Mouse (Mus musculus) spleen, adult 2 months (tissue): ENCODE results near the gene Eif3f. TPM values are rescaled to one million over a fixed set of nuclear protein-coding genes. Genes with fewer than 3 reads are reported as not detected.
A peak's percentile ranks its signal among the peaks of the same experiment; 100 is the strongest.

Experiments used
- DNase-seq, 2 experiments: peaks; one replicate each; pipeline versions ENCODE4 v3.0.0 to v3.0.0-alpha.2; 2012 to 2021; ENCODE audit warnings: low spot score in 2 of 2, low read depth in 1 of 2
- H3K27ac ChIP-seq: fragments of 200-500 bp; 2 replicates; pipeline ENCODE4 v1.5.1; 2012; ENCODE audit warnings: low read length, inconsistent platforms; ENCODE audit not compliant: insufficient read depth
- H3K27me3 ChIP-seq: fragments of 200-500 bp; 2 replicates; pipeline ENCODE4 v1.6.1; 2012; ENCODE audit warnings: mild to moderate bottlenecking, moderate library complexity, low read length, inconsistent platforms; ENCODE audit not compliant: control insufficient read depth, insufficient read depth
- H3K36me3 ChIP-seq: fragments of 200-500 bp; 2 replicates; pipeline ENCODE4 v1.6.1; 2012; ENCODE audit warnings: mild to moderate bottlenecking, low read length, inconsistent platforms; ENCODE audit not compliant: control insufficient read depth, insufficient read depth
- H3K4me1 ChIP-seq: fragments of 200-500 bp; 2 replicates; pipeline ENCODE4 v1.6.1; 2011; ENCODE audit warnings: inconsistent platforms; ENCODE audit not compliant: control insufficient read depth, insufficient read depth, insufficient read length
- H3K4me3 ChIP-seq: fragments of 200-500 bp; 2 replicates; pipeline ENCODE4 v1.5.1; 2011; ENCODE audit warnings: mild to moderate bottlenecking, inconsistent platforms; ENCODE audit not compliant: insufficient read depth, insufficient read length; ENCODE audit errors: extremely low read depth
- CTCF ChIP-seq: fragments of 200-500 bp; IDR thresholded peaks from 2 replicates; pipeline ENCODE4 v1.5.1; 2011; ENCODE audit warnings: mild to moderate bottlenecking, inconsistent platforms; ENCODE audit not compliant: insufficient read depth, insufficient read length, insufficient replicate concordance; ENCODE audit errors: extremely low read depth
- POLR2A ChIP-seq: fragments of 200-500 bp; IDR thresholded peaks from 2 replicates; pipeline ENCODE4 v1.6.1; 2011; ENCODE audit warnings: low read depth, low read length, inconsistent platforms
- WGBS: fragments of 180-500 bp; shearing (Covaris S2); methylation state at CpG from one replicate; pipeline ENCODE4 v1.1.7; 2018; 5-methylcytosine and 5-hydroxymethylcytosine counted together
- polyA plus RNA-seq: library from polyadenylated mRNA; depleted of rRNA; stranded (reverse); fragments of >200 nt; gene quantifications from 2 replicates; pipeline ENCODE4 v1.2.3, GENCODE M21; 2012; rRNA removed

The Eif3f gene
- polyA plus RNA-seq, result 142 and 206 TPM in 2 replicates

- H3K27ac ChIP-seq, result peak within 1 kb of the TSS; percentile 84
- TF ChIP-seq CTCF (peak; percentile 76; the same call in 1 of the 2 replicates), POLR2A (peak; percentile 56)
- no peaks in the 10 kb centered on the region for H3K27me3 ChIP-seq
- H3K36me3 ChIP-seq, result peaks cover 16% of the 10 kb centered on the region
- peak; percentile 91 to 99 for DNase-seq
- peak within 1 kb of the TSS; percentile 99 for H3K4me3 ChIP-seq
- H3K4me1 ChIP-seq, result peaks cover 10% of the 10 kb centered on the region; the same call in 1 of the 2 replicates
- 2% methylated on average over 50 of the region's 50 CpGs for WGBS
Measured at GRCm38 (mm10) chr7:108933794-108934731, at the start of gene Eif3f. Eif3f (plus strand) TSS chr7:108934417.

- WGBS, result 73% methylated on average over 4 of the region's 4 CpGs
- Histone ChIP-seq H3K27ac (no peak within 1 kb of the TSS), H3K4me1 (no peaks in the 10 kb centered on the region)
Measured at GRCm38 (mm10) chr7:108884906-108885305, 49.3 kb upstream of the Eif3f start, which contains the start of gene Olfr518. Olfr518 (minus strand) TSS chr7:108885006.

GRCm38 (mm10) chr7:108894320-108894719, 39.9 kb upstream of the Eif3f start, which contains the start of gene Olfr519:
Olfr519 (minus strand) TSS chr7:108894420.
- WGBS, result 87% methylated on average over 5 of the region's 5 CpGs
- Histone ChIP-seq H3K27me3 (no peaks in the 10 kb centered on the region), H3K4me3 (no peak within 1 kb of the TSS), H3K4me1 (no peaks in the 10 kb centered on the region), H3K27ac (no peak within 1 kb of the TSS), H3K36me3 (no peaks in the 10 kb centered on the region)
- TF ChIP-seq CTCF (no peak), POLR2A (no peak)
- no peak for DNase-seq

More at GRCm38 (mm10) chr7:108884906-108885305, 49.3 kb upstream of the Eif3f start, which contains the start of gene Olfr518:
- no peak for DNase-seq
- Histone ChIP-seq H3K4me3 (no peak within 1 kb of the TSS), H3K27me3 (no peaks in the 10 kb centered on the region), H3K36me3 (no peaks in the 10 kb centered on the region)
- TF ChIP-seq CTCF (no peak), POLR2A (no peak)

GRCm38 (mm10) chr7:108903969-108904368, 30.2 kb upstream of the Eif3f start:
- Histone ChIP-seq H3K27me3 (no peaks in the 10 kb centered on the region), H3K4me3 (no peak overlapping the region), H3K4me1 (no peaks in the 10 kb centered on the region), H3K27ac (no peak overlapping the region), H3K36me3 (no peaks in the 10 kb centered on the region)
- TF ChIP-seq CTCF (no peak), POLR2A (no peak)
- DNase-seq, result no peak
- WGBS, result 74% methylated on average over 2 of the region's 2 CpGs

GRCm38 (mm10) chr7:108927043-108927442, 7.2 kb upstream of the Eif3f start:
- no peak overlapping the region for H3K27ac ChIP-seq
- H3K4me1 ChIP-seq, result peaks cover 1% of the 10 kb centered on the region; the same call in 1 of the 2 replicates
- no peaks in the 10 kb centered on the region for H3K36me3 ChIP-seq
- WGBS, result 50% methylated on average over 4 of the region's 4 CpGs
- H3K4me3 ChIP-seq, result no peak overlapping the region
- H3K27me3 ChIP-seq, result no peaks in the 10 kb centered on the region
- no peak for TF ChIP-seq CTCF
- no peak for TF ChIP-seq POLR2A
- no peak for DNase-seq

- Histone ChIP-seq H3K27me3 (no peaks in the 10 kb centered on the region), H3K4me1 (peaks cover 1% of the 10 kb centered on the region; the same call in 1 of the 2 replicates), H3K4me3 (no peak overlapping the region), H3K27ac (no peak overlapping the region), H3K36me3 (no peaks in the 10 kb centered on the region)
- WGBS, result 84% methylated on average over 11 of the region's 11 CpGs
- no peak for TF ChIP-seq POLR2A
- no peak for DNase-seq
Measured at GRCm38 (mm10) chr7:108928280-108929188, 5.7 kb upstream of the Eif3f start.
